Mouse (Mus musculus) heart, embryonic 14.5 days (tissue): ENCODE measurements around the gene Fanci. TPM values are rescaled to one million over a fixed set of nuclear protein-coding genes. Genes with fewer than 3 reads are reported as not detected.
A peak's percentile ranks its signal among the peaks of the same experiment; 100 is the strongest.

Source experiments
- ATAC-seq: fragments of 200-750 bp; cut with Nextera tagmentation; 2 replicates; pipeline ENCODE4 v1.8.0; 2017; ENCODE audit warnings: low read depth, moderate TSS enrichment; ENCODE audit not compliant: insufficient number of reproducible peaks, insufficient read depth, low FRiP score
- H3K27ac ChIP-seq, 2 experiments: fragments of 200-500 bp in 1 of 2; fragments of 300-500 bp in 1 of 2; sonication (generic) in 1 of 2; replicated peaks in 1 of 2; 2 replicates each; pipeline ENCODE4 v1.5.1; 2012 to 2014; ENCODE audit warnings: low read depth in 2 of 2, low read length in 2 of 2, control low read depth in 1 of 2, mild to moderate bottlenecking in 1 of 2, mixed read lengths in 1 of 2; ENCODE audit not compliant: control insufficient read depth in 1 of 2, insufficient read depth in 1 of 2
- H3K27me3 ChIP-seq: fragments of 300-500 bp; sonication (generic); 2 replicates; pipeline ENCODE4 v1.6.1; 2014; ENCODE audit warnings: mild to moderate bottlenecking, low read length, control low read depth; ENCODE audit not compliant: control insufficient read depth, insufficient read depth
- H3K36me3 ChIP-seq: fragments of 300-500 bp; sonication (generic); 2 replicates; pipeline ENCODE4 v1.6.1; 2014; ENCODE audit warnings: mild to moderate bottlenecking, control low read depth, low read length, mixed read lengths; ENCODE audit not compliant: control insufficient read depth, insufficient read depth
- H3K4me1 ChIP-seq, 2 experiments: fragments of 200-500 bp in 1 of 2; fragments of 300-500 bp in 1 of 2; sonication (generic) in 1 of 2; 2 replicates each; pipeline ENCODE4 v1.6.1; 2012 to 2014; ENCODE audit warnings: low read length in 2 of 2, control low read depth in 1 of 2, mixed read lengths in 1 of 2; ENCODE audit not compliant: control insufficient read depth in 2 of 2, insufficient read depth in 2 of 2
- H3K4me2 ChIP-seq: fragments of 300-500 bp; sonication (generic); 2 replicates; pipeline ENCODE4 v1.6.1; 2014; ENCODE audit warnings: mild to moderate bottlenecking, low read length
- H3K4me3 ChIP-seq, 2 experiments: fragments of 200-500 bp in 1 of 2; fragments of 300-500 bp in 1 of 2; sonication (generic) in 1 of 2; 2 replicates each; pipeline ENCODE4 v1.5.1; 2012 to 2014; ENCODE audit warnings: low read length in 2 of 2, mild to moderate bottlenecking in 2 of 2, control low read depth in 1 of 2, low read depth in 1 of 2, moderate library complexity in 1 of 2; ENCODE audit not compliant: control insufficient read depth in 1 of 2, insufficient read depth in 1 of 2
- H3K9ac ChIP-seq: fragments of 300-500 bp; sonication (generic); 2 replicates; pipeline ENCODE4 v1.6.1; 2014; ENCODE audit warnings: mild to moderate bottlenecking, low read length
- H3K9me3 ChIP-seq: fragments of 300-500 bp; sonication (generic); 2 replicates; pipeline ENCODE4 v1.6.1; 2016; ENCODE audit warnings: low read length, control low read depth; ENCODE audit not compliant: control insufficient read depth
- WGBS: fragments of 180-500 bp; shearing (Covaris S2); extraction: QIAGEN DNeasy Blood & Tissue Kit; methylation state at CpG from one replicate; pipeline ENCODE4 v1.1.7; 2014; 5-methylcytosine and 5-hydroxymethylcytosine counted together
- polyA plus RNA-seq: library from polyadenylated mRNA; unstranded; fragments of >200 nt; fragmentation: Nextera tagmentation; extraction: Ambion mirVana; gene quantifications from 2 replicates; pipeline ENCODE4 v1.2.1, GENCODE M21; 2014

Fanci gene
- polyA plus RNA-seq, 1 experiment from 2014 or later: 9.2 TPM

GRCm38 (mm10) chr7:79464776-79465420 lies 73.2 kb downstream of the Fanci start:
- WGBS: 5% methylated on average over 47 of the region's 47 CpGs
- Histone ChIP-seq H3K4me3 (peak overlapping the region; percentile 83 to 97), H3K27me3 (no peaks in the 10 kb centered on the region), H3K36me3 (peaks cover 40% of the 10 kb centered on the region), H3K9me3 (no peaks in the 10 kb centered on the region), H3K4me1 (peaks cover 17 to 25% of the 10 kb centered on the region in 2 experiments), H3K27ac (peak overlapping the region in 1 of 2 experiments; percentile 81; a peak in 2 of 4 replicates), H3K9ac (peak overlapping the region; percentile 93), H3K4me2 (peak overlapping the region; percentile 84)
- ATAC-seq: no peak

- H3K9ac ChIP-seq: peak overlapping the region; percentile 93
- no peaks in the 10 kb centered on the region for H3K9me3 ChIP-seq
- peak overlapping the region; percentile 83 to 97 for H3K4me3 ChIP-seq
- under 1% methylated on average over 35 of the region's 47 CpGs for WGBS
- no peaks in the 10 kb centered on the region for H3K27me3 ChIP-seq
- H3K36me3 ChIP-seq: peaks cover 34% of the 10 kb centered on the region
- peak overlapping the region; percentile 71 to 81 for H3K27ac ChIP-seq
- peak; percentile 44 for ATAC-seq
- peaks cover 17 to 25% of the 10 kb centered on the region in 2 experiments for H3K4me1 ChIP-seq
- peak overlapping the region; percentile 84 for H3K4me2 ChIP-seq
These were observed 73.8 kb downstream of the Fanci start for GRCm38 (mm10) chr7:79465461-79466044.

- Histone ChIP-seq H3K4me1 (peaks cover 17 to 25% of the 10 kb centered on the region in 2 experiments), H3K36me3 (peaks cover 27% of the 10 kb centered on the region), H3K27ac (peak within 1 kb of the TSS; percentile 71 to 81), H3K9me3 (no peaks in the 10 kb centered on the region), H3K4me3 (peak within 1 kb of the TSS; percentile 83 to 97), H3K9ac (peak within 1 kb of the TSS; percentile 93), H3K4me2 (peak within 1 kb of the TSS; percentile 84), H3K27me3 (no peaks in the 10 kb centered on the region)
- ATAC-seq: peak; percentile 95
- WGBS: under 1% methylated on average over 76 of the region's 76 CpGs
These were observed 74.5 kb downstream of the Fanci start, which contains the start of gene Polg for GRCm38 (mm10) chr7:79466053-79466901. Gene Polg, minus strand, starts transcription at chr7:79466362.

- H3K9ac ChIP-seq: no peak overlapping the region
- 14% methylated on average over 3 of the region's 6 CpGs for WGBS
- no peaks in the 10 kb centered on the region for H3K9me3 ChIP-seq
- peaks cover 13% of the 10 kb centered on the region; the same call in 1 of the 2 replicates for H3K36me3 ChIP-seq
- H3K27me3 ChIP-seq: no peaks in the 10 kb centered on the region
- H3K4me1 ChIP-seq: peaks cover 17 to 25% of the 10 kb centered on the region in 2 experiments
- ATAC-seq: no peak
- no peak overlapping the region for H3K4me3 ChIP-seq
- peak overlapping the region; percentile 84; the same call in 1 of the 2 replicates for H3K4me2 ChIP-seq
- no peak overlapping the region for H3K27ac ChIP-seq
These were observed 76.2 kb downstream of the Fanci start for GRCm38 (mm10) chr7:79467951-79468350.

- H3K27ac ChIP-seq: no peak overlapping the region
These were observed 77.3 kb downstream of the Fanci start for GRCm38 (mm10) chr7:79468994-79469393.

GRCm38 (mm10) chr7:79469766-79470165 lies 78.0 kb downstream of the Fanci start:
- Histone ChIP-seq H3K4me3 (no peak overlapping the region), H3K27ac (no peak overlapping the region), H3K4me1 (peaks cover 4 to 7% of the 10 kb centered on the region in 2 experiments; a peak in 2 of 4 replicates), H3K4me2 (no peak overlapping the region), H3K36me3 (no peaks in the 10 kb centered on the region), H3K27me3 (no peaks in the 10 kb centered on the region), H3K9ac (no peak overlapping the region), H3K9me3 (no peaks in the 10 kb centered on the region)
- WGBS: 34% methylated on average over 5 of the region's 5 CpGs
- ATAC-seq: no peak

More at GRCm38 (mm10) chr7:79468994-79469393, 77.3 kb downstream of the Fanci start:
- no peaks in the 10 kb centered on the region for H3K9me3 ChIP-seq
- H3K27me3 ChIP-seq: no peaks in the 10 kb centered on the region
- no peak overlapping the region for H3K9ac ChIP-seq
- no peak for ATAC-seq
- H3K36me3 ChIP-seq: peaks cover 5% of the 10 kb centered on the region; the same call in 1 of the 2 replicates
- 25% methylated on average over 8 of the region's 8 CpGs for WGBS
- H3K4me2 ChIP-seq: no peak overlapping the region
- H3K4me1 ChIP-seq: peaks cover 12 to 15% of the 10 kb centered on the region in 2 experiments; a peak in 3 of 4 replicates
- no peak overlapping the region for H3K4me3 ChIP-seq

- Histone ChIP-seq H3K4me3 (no peak overlapping the region), H3K9ac (no peak overlapping the region), H3K27ac (no peak overlapping the region), H3K36me3 (no peaks in the 10 kb centered on the region), H3K9me3 (no peaks in the 10 kb centered on the region), H3K4me1 (0 out of 4 replicates have a peak, but pooled peaks cover 3% of the 10 kb centered on the region in 2 experiments), H3K27me3 (no peaks in the 10 kb centered on the region), H3K4me2 (no peak overlapping the region)
- 48% methylated on average over 3 of the region's 3 CpGs for WGBS
- no peak for ATAC-seq
These were observed 79.0 kb downstream of the Fanci start for GRCm38 (mm10) chr7:79470718-79471117.
